9 mouse cellular contexts compared by ENCODE assay signal in genomic region chr2:179698196-179698985, GRCm38 (mm10).
DNase-seq lines count a peak whose midpoint lies in the region; ATAC-seq lines count a peak whose summit lies in the region.
"Had no signal": no experiment of that assay in that cellular context is flagged by ENCODE, and none has a peak within 500 bp of the region (broad histone marks: within the 10 kb centered on the region; RNA-seq: fewer than 3 reads in every experiment).

No protein-coding gene starts in this region.

- WGBS in midbrain, embryonic 16.5 days = 44% methylated on average over 12 of the region's 12 CpGs
- 45% methylated on average over 12 of the region's 12 CpGs for WGBS in midbrain, embryonic 13.5 days

- no peaks in the 10 kb centered on the region for H3K36me3 ChIP-seq in midbrain, embryonic 16.5 days (ENCODE audit: control insufficient read depth, insufficient read depth, low read length)
- H3K36me3 ChIP-seq in midbrain, embryonic 13.5 days = no peaks in the 10 kb centered on the region
- H3K36me3 ChIP-seq: hindbrain, embryonic 15.5 days had no signal

- intact Hi-C loops in heart, postnatal 25 days (cut with DNase I) = no loop called here

- H3K9me3 ChIP-seq in midbrain, embryonic 16.5 days (replicated peaks; ENCODE audit: control insufficient read depth, low read length, poor library complexity, severe bottlenecking) = no peaks in the 10 kb centered on the region
- H3K9me3 ChIP-seq in midbrain, embryonic 13.5 days = no peaks in the 10 kb centered on the region
- H3K9me3 ChIP-seq: hindbrain, embryonic 15.5 days had no signal

- DNase-seq in heart, postnatal 4 days = peak; percentile 59
- no peak for DNase-seq in heart, postnatal 25 days (ENCODE audit: low spot score)
- peak; percentile 42 for DNase-seq in embryo, embryonic 11.5 days (ENCODE audit: low read depth, low spot score)
- DNase-seq in retina, embryonic 14.5 days (ENCODE audit: low spot score) = peak; percentile 60
- no peak for DNase-seq in layer of hippocampus, adult 11-12 months (ENCODE audit: low spot score)
- DNase-seq in natural killer cell, adult 2 months (ENCODE audit: low spot score in 2 of 2) = no peak

- peak; percentile 25; the same call in 1 of the 2 replicates for ATAC-seq in midbrain, embryonic 16.5 days
- no peak for ATAC-seq in midbrain, embryonic 13.5 days

- no peak overlapping the region for H3K27ac ChIP-seq in midbrain, embryonic 16.5 days (ENCODE audit: low read length)
- no peak overlapping the region for H3K27ac ChIP-seq in midbrain, embryonic 13.5 days
- H3K27ac ChIP-seq: hindbrain, embryonic 15.5 days had no signal

- no peak overlapping the region for H3K9ac ChIP-seq in midbrain, embryonic 16.5 days (ENCODE audit: low read depth, low read length)
- no peak overlapping the region for H3K9ac ChIP-seq in midbrain, embryonic 13.5 days (replicated peaks)
- H3K9ac ChIP-seq: hindbrain, embryonic 15.5 days had no signal

- no peaks in the 10 kb centered on the region for H3K27me3 ChIP-seq in midbrain, embryonic 16.5 days (ENCODE audit: control insufficient read depth, insufficient read depth, low read depth, low read length)
- 0 out of 2 replicates have a peak, but pooled peaks cover 2% of the 10 kb centered on the region for H3K27me3 ChIP-seq in midbrain, embryonic 13.5 days
- H3K27me3 ChIP-seq: hindbrain, embryonic 15.5 days had no signal

- peaks cover 11% of the 10 kb centered on the region; the same call in 1 of the 2 replicates for H3K4me1 ChIP-seq in midbrain, embryonic 16.5 days (ENCODE audit: control insufficient read depth, insufficient read depth, low read length)
- H3K4me1 ChIP-seq in midbrain, embryonic 13.5 days (replicated peaks) = peaks cover 53% of the 10 kb centered on the region

- no peak overlapping the region for H3K4me3 ChIP-seq in midbrain, embryonic 16.5 days (ENCODE audit: low read depth, low read length)
- no peak overlapping the region for H3K4me3 ChIP-seq in midbrain, embryonic 13.5 days (replicated peaks)
- H3K4me3 ChIP-seq: hindbrain, embryonic 15.5 days had no signal

- no peak overlapping the region for H3K4me2 ChIP-seq in midbrain, embryonic 16.5 days (ENCODE audit: low read length)
- H3K4me2 ChIP-seq in midbrain, embryonic 13.5 days (replicated peaks) = no peak overlapping the region
- H3K4me2 ChIP-seq: hindbrain, embryonic 15.5 days had no signal

Comparison
In these comparisons a context has a peak if more than half of its experiments do, and no peak if none do; other contexts are left out.
1. DNase-seq: peak in heart, postnatal 4 days (single experiment), embryo, embryonic 11.5 days (single experiment) and retina, embryonic 14.5 days (single experiment); none in heart, postnatal 25 days (single experiment), layer of hippocampus, adult 11-12 months (single experiment) and natural killer cell, adult 2 months (0 of 2).